Mouse (Mus musculus): ENCODE results near the gene Man2a2. TPM values are rescaled to one million over a fixed set of nuclear protein-coding genes. Genes with fewer than 3 reads are reported as not detected.

Gene Man2a2
- polyA plus RNA-seq, 1 experiment: 167 TPM

- Histone ChIP-seq H3K4me1 (ENCODE audit: control insufficient read depth, insufficient read depth, low read length) (no peaks in the 10 kb centered on the region), H3K27ac (ENCODE audit: insufficient read depth, low read length) (no peak overlapping the region), H3K27me3 (ENCODE audit: control insufficient read depth, insufficient read depth, low read length) (no peaks in the 10 kb centered on the region), H3K4me3 (replicated peaks; ENCODE audit: insufficient read depth, low read depth, low read length) (no peak overlapping the region)
- TF ChIP-seq POLR2A (IDR thresholded peaks at IDR 0.05; ENCODE audit: borderline replicate concordance, insufficient read depth, low read length) (no peak), CTCF (IDR thresholded peaks at IDR 0.05; ENCODE audit: borderline replicate concordance, insufficient read depth, low read depth, low read length) (no peak)
- 76% methylated on average over 2 of the region's 2 CpGs for WGBS
- no peak for DNase-seq
These were observed 55.4 kb downstream of the Man2a2 start for GRCm38 (mm10) chr7:80315733-80316132.

- Histone ChIP-seq H3K27ac (ENCODE audit: insufficient read depth, low read length) (no peak overlapping the region), H3K4me3 (replicated peaks; ENCODE audit: insufficient read depth, low read depth, low read length) (no peak overlapping the region), H3K27me3 (ENCODE audit: control insufficient read depth, insufficient read depth, low read length) (no peaks in the 10 kb centered on the region), H3K4me1 (ENCODE audit: control insufficient read depth, insufficient read depth, low read length) (no peaks in the 10 kb centered on the region)
- TF ChIP-seq CTCF (IDR thresholded peaks at IDR 0.05; ENCODE audit: borderline replicate concordance, insufficient read depth, low read depth, low read length) (no peak), POLR2A (IDR thresholded peaks at IDR 0.05; ENCODE audit: borderline replicate concordance, insufficient read depth, low read length) (no peak)
- 72% methylated on average over 7 of the region's 7 CpGs for WGBS
- no peak for DNase-seq
These were observed 60.4 kb downstream of the Man2a2 start for GRCm38 (mm10) chr7:80310771-80311170.

GRCm38 (mm10) chr7:80307766-80308165, 63.4 kb downstream of the Man2a2 start:
- TF ChIP-seq POLR2A (IDR thresholded peaks at IDR 0.05; ENCODE audit: borderline replicate concordance, insufficient read depth, low read length) (no peak), CTCF (IDR thresholded peaks at IDR 0.05; ENCODE audit: borderline replicate concordance, insufficient read depth, low read depth, low read length) (no peak)
- Histone ChIP-seq H3K27me3 (ENCODE audit: control insufficient read depth, insufficient read depth, low read length) (no peaks in the 10 kb centered on the region), H3K4me1 (ENCODE audit: control insufficient read depth, insufficient read depth, low read length) (no peaks in the 10 kb centered on the region), H3K27ac (ENCODE audit: insufficient read depth, low read length) (no peak overlapping the region), H3K4me3 (replicated peaks; ENCODE audit: insufficient read depth, low read depth, low read length) (no peak overlapping the region)
- 81% methylated on average over 3 of the region's 3 CpGs for WGBS
- no peak for DNase-seq

- H3K27me3 ChIP-seq (ENCODE audit: control insufficient read depth, insufficient read depth, low read length): no peaks in the 10 kb centered on the region
- 80% methylated on average over 2 of the region's 2 CpGs for WGBS
- H3K27ac ChIP-seq (ENCODE audit: insufficient read depth, low read length): no peak overlapping the region
- H3K4me3 ChIP-seq (replicated peaks; ENCODE audit: insufficient read depth, low read depth, low read length): no peak overlapping the region
- no peak for DNase-seq
- TF ChIP-seq POLR2A (IDR thresholded peaks at IDR 0.05; ENCODE audit: borderline replicate concordance, insufficient read depth, low read length) (no peak), CTCF (IDR thresholded peaks at IDR 0.05; ENCODE audit: borderline replicate concordance, insufficient read depth, low read depth, low read length) (no peak)
- no peaks in the 10 kb centered on the region for H3K4me1 ChIP-seq (ENCODE audit: control insufficient read depth, insufficient read depth, low read length)
These were observed 69.7 kb downstream of the Man2a2 start for GRCm38 (mm10) chr7:80301522-80301921.

GRCm38 (mm10) chr7:80299568-80299967, 71.6 kb downstream of the Man2a2 start:
- Histone ChIP-seq H3K4me3 (replicated peaks; ENCODE audit: insufficient read depth, low read depth, low read length) (no peak overlapping the region), H3K27ac (ENCODE audit: insufficient read depth, low read length) (no peak overlapping the region), H3K4me1 (ENCODE audit: control insufficient read depth, insufficient read depth, low read length) (no peaks in the 10 kb centered on the region), H3K27me3 (ENCODE audit: control insufficient read depth, insufficient read depth, low read length) (no peaks in the 10 kb centered on the region)
- 58% methylated on average over 3 of the region's 3 CpGs for WGBS
- DNase-seq: no peak
- TF ChIP-seq POLR2A (IDR thresholded peaks at IDR 0.05; ENCODE audit: borderline replicate concordance, insufficient read depth, low read length): no peak
- no peak for TF ChIP-seq CTCF (IDR thresholded peaks at IDR 0.05; ENCODE audit: borderline replicate concordance, insufficient read depth, low read depth, low read length)

Other genes with a start within 250 kb of the Man2a2 start
- gene Sema4b, start 184.5 kb downstream of the Man2a2 start, polyA plus RNA-seq (2012; rRNA removed): 10.7 and 11.5 TPM in 2 replicates
- 40.1 and 45.0 TPM in 2 replicates for gene Cib1, start 138.6 kb downstream of the Man2a2 start, polyA plus RNA-seq (2012; rRNA removed)
- 3.9 and 4.1 TPM in 2 replicates for gene Gdpgp1, start 138.5 kb downstream of the Man2a2 start, polyA plus RNA-seq (2012; rRNA removed)
- 0.69 and 0.98 TPM in 2 replicates for gene Ttll13, start 125.0 kb downstream of the Man2a2 start, polyA plus RNA-seq (2012; rRNA removed)
- 67.1 and 70.8 TPM in 2 replicates for gene Ngrn, start 110.2 kb downstream of the Man2a2 start, polyA plus RNA-seq (2012; rRNA removed)
- gene Vps33b, start 101.7 kb downstream of the Man2a2 start, polyA plus RNA-seq (2012; rRNA removed): 30.9 and 31.5 TPM in 2 replicates
- 1.0 and 1.2 TPM in 2 replicates for gene Prc1, start 76.9 kb downstream of the Man2a2 start, polyA plus RNA-seq (2012; rRNA removed)
- gene Rccd1, start 46.9 kb downstream of the Man2a2 start, polyA plus RNA-seq (2012; rRNA removed): 19.4 and 21.4 TPM in 2 replicates
- gene Unc45a, start 30.4 kb downstream of the Man2a2 start, polyA plus RNA-seq (2012; rRNA removed): 81.8 and 97.8 TPM in 2 replicates
- 57.7 and 61.0 TPM in 2 replicates for gene Hddc3, start 28.3 kb downstream of the Man2a2 start, polyA plus RNA-seq (2012; rRNA removed)
- gene Fes, start 16.6 kb upstream of the Man2a2 start, polyA plus RNA-seq (2012; rRNA removed): 4.2 and 4.9 TPM in 2 replicates
- 34.4 and 37.3 TPM in 2 replicates for gene Furin, start 34.1 kb upstream of the Man2a2 start, polyA plus RNA-seq (2012; rRNA removed)
- 5.4 and 6.4 TPM in 2 replicates for gene Blm, start 163.7 kb upstream of the Man2a2 start, polyA plus RNA-seq (2012; rRNA removed)

Measured in cerebellum, adult 2 months (tissue).